ENCODE assay signal across 15 mouse cellular contexts in the genomic region with DNA sequence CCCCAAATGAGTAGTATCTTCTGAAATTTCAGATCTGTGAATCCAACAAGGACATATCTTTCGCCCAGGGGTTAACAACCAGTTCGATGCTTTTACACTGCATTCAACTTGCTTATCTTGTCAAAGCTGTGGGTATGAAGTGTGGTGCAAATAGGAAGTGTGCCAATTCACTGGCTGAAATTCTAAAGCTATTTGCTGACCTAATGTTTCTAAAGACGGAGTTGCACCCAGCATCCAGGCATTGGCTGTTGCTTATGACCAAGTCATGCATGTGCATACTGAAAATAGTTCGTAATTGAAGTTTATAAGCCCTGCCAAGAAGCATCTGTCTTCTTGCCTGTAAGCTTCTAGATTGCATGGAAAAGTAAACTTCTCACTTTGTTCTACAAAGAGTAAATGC. TPM values are rescaled to one million over a fixed set of nuclear protein-coding genes. Genes with fewer than 3 reads are reported as not detected.
A peak's percentile ranks its signal among the peaks of the same experiment; 100 is the strongest.
DNase-seq lines count a peak whose midpoint lies in the region; ATAC-seq and TF ChIP-seq lines count a peak whose summit lies in the region.
"Had no signal": no experiment of that assay in that cellular context is flagged by ENCODE, and none has a peak within 500 bp of the region (broad histone marks: within the 10 kb centered on the region; RNA-seq: fewer than 3 reads in every experiment).

No protein-coding gene starts in this region.

- no peak overlapping the region for H3K4me3 ChIP-seq in heart, embryonic 14.5 days (ENCODE audit: control insufficient read depth in 1 of 2, insufficient read depth in 1 of 2, low read depth in 1 of 2, low read length in 2 of 2)
- no peak overlapping the region for H3K4me3 ChIP-seq in MEL (ENCODE audit: control insufficient read depth in 1 of 2, insufficient read depth in 1 of 2, low read depth in 2 of 2, low read length in 2 of 2)
- H3K4me3 ChIP-seq: layer of hippocampus, adult 2 months; liver, embryonic 15.5 days had no signal

- H3K9ac ChIP-seq in heart, embryonic 14.5 days (ENCODE audit: low read length), result no peak overlapping the region
- no peak overlapping the region for H3K9ac ChIP-seq in MEL (ENCODE audit: control insufficient read depth, low read depth, low read length, poor library complexity, severe bottlenecking)
- H3K9ac ChIP-seq: liver, embryonic 15.5 days had no signal

- no peak for DNase-seq in heart, postnatal 36 days
- peak; percentile 66 for DNase-seq in MEL (ENCODE audit: low read depth, low spot score)
- DNase-seq in brain, embryonic 14.5 days (ENCODE audit: low read depth), result peak; percentile 37
- peak; percentile 10 for DNase-seq in lung, postnatal 25 days (ENCODE audit: low spot score)
- no peak for DNase-seq in frontal cortex, postnatal 25 days (ENCODE audit: low spot score in 2 of 2)
- no peak for DNase-seq in adrenal gland, adult (ENCODE audit: inconsistent age in 2 of 2, low spot score in 1 of 2)
- no peak for DNase-seq in right cerebral cortex, postnatal 14 days
- DNase-seq: adrenal gland, postnatal 36 days; cerebellum, adult 18-20 months; gastrocnemius, postnatal 36 days; kidney, adult 8-10 months had no signal

- peaks cover 4% of the 10 kb centered on the region; the same call in 1 of the 2 replicates for H3K79me2 ChIP-seq in MEL (ENCODE audit: control insufficient read depth, insufficient read depth, low read length, poor library complexity)

- peak overlapping the region; percentile 26 for H3K4me2 ChIP-seq in heart, embryonic 14.5 days (ENCODE audit: low read length)
- H3K4me2 ChIP-seq: liver, embryonic 15.5 days had no signal

- no peak for TF ChIP-seq RAD21 in MEL (IDR thresholded peaks at IDR 0.05; ENCODE audit: low read depth, low read length)

- TF ChIP-seq POLR2A in MEL (IDR thresholded peaks at IDR 0.05; ENCODE audit: control insufficient read depth in 1 of 2, insufficient read depth in 1 of 2, low read depth in 1 of 2, low read length in 2 of 2, poor library complexity in 1 of 2), result no peak
- TF ChIP-seq POLR2A in brain, embryonic 14.5 days (IDR thresholded peaks at IDR 0.05; ENCODE audit: borderline replicate concordance, extremely low read depth, insufficient read depth, insufficient read length, poor library complexity, severe bottlenecking), result no peak

- intact Hi-C loops in heart, postnatal 36 days (cut with DNase I), result no loop called here

- peak; percentile 19 to 48; a peak in 2 of 4 replicates for TF ChIP-seq EP300 in MEL (IDR thresholded peaks at IDR 0.05; ENCODE audit: low read depth in 1 of 2, low read length in 2 of 2)

- H3K36me3 ChIP-seq in heart, embryonic 14.5 days (ENCODE audit: control insufficient read depth, insufficient read depth, low read length), result no peaks in the 10 kb centered on the region
- H3K36me3 ChIP-seq in MEL (ENCODE audit: control insufficient read depth in 1 of 2, insufficient read depth in 2 of 2, low read length in 2 of 2), result peaks cover 0 to 45% of the 10 kb centered on the region in 2 experiments; a peak in 2 of 4 replicates
- H3K36me3 ChIP-seq: liver, embryonic 15.5 days had no signal

- no peak for TF ChIP-seq CTCF in MEL (IDR thresholded peaks at IDR 0.05 in 2 of 3, conservative IDR thresholded peaks at IDR 0.05 in 1 of 3; ENCODE audit: control insufficient read depth in 1 of 3, insufficient read depth in 1 of 3, low read depth in 2 of 3, low read length in 3 of 3, poor library complexity in 1 of 3, severe bottlenecking in 1 of 3)
- no peak for TF ChIP-seq CTCF in brain, embryonic 14.5 days (IDR thresholded peaks at IDR 0.05; ENCODE audit: borderline replicate concordance, extremely low read depth, insufficient read depth, insufficient read length)

- H3K9me3 ChIP-seq in heart, embryonic 14.5 days (ENCODE audit: control insufficient read depth, low read length), result no peaks in the 10 kb centered on the region
- no peaks in the 10 kb centered on the region for H3K9me3 ChIP-seq in MEL (replicated peaks; ENCODE audit: insufficient read depth, low read length)
- H3K9me3 ChIP-seq: liver, embryonic 15.5 days had no signal

- no peak for ATAC-seq in heart, embryonic 14.5 days (ENCODE audit: insufficient number of reproducible peaks, insufficient read depth, low FRiP score, low read depth)
- ATAC-seq: hindbrain, embryonic 16.5 days had no signal

- H3K27me3 ChIP-seq in heart, embryonic 14.5 days (ENCODE audit: control insufficient read depth, insufficient read depth, low read length), result no peaks in the 10 kb centered on the region
- no peaks in the 10 kb centered on the region for H3K27me3 ChIP-seq in MEL (ENCODE audit: control insufficient read depth in 1 of 2, insufficient read depth in 2 of 2, low read length in 2 of 2)
- H3K27me3 ChIP-seq: liver, embryonic 15.5 days had no signal

- H3K27ac ChIP-seq in heart, embryonic 14.5 days (replicated peaks in 1 of 2; ENCODE audit: control insufficient read depth in 1 of 2, insufficient read depth in 1 of 2, low read depth in 2 of 2, low read length in 2 of 2), result no peak overlapping the region
- peak overlapping the region; percentile 22; the same call in 1 of the 2 replicates for H3K27ac ChIP-seq in MEL (ENCODE audit: control insufficient read depth, low read depth, low read length)
- H3K27ac ChIP-seq: layer of hippocampus, adult 2 months; liver, embryonic 15.5 days had no signal

- WGBS in heart, embryonic 14.5 days, result 23% methylated on average over 4 of the region's 4 CpGs

- H3K4me1 ChIP-seq in heart, embryonic 14.5 days (ENCODE audit: control insufficient read depth in 2 of 2, insufficient read depth in 2 of 2, low read length in 2 of 2), result peaks cover 2 to 4% of the 10 kb centered on the region in 2 experiments; a peak in 3 of 4 replicates
- H3K4me1 ChIP-seq in MEL (ENCODE audit: control insufficient read depth in 1 of 2, insufficient read depth in 2 of 2, low read length in 2 of 2), result peaks cover 24 to 28% of the 10 kb centered on the region in 2 experiments

TF ChIP-seq in MEL, 35 proteins besides CTCF, POLR2A, EP300 and RAD21:
- TF ChIP-seq CHD1 (IDR thresholded peaks at IDR 0.05; ENCODE audit: low read depth, low read length) (no peak), ZC3H11A (IDR thresholded peaks at IDR 0.05; ENCODE audit: low read depth, low read length) (no peak), ZKSCAN1 (IDR thresholded peaks at IDR 0.05; ENCODE audit: low read depth, low read length) (no peak), SMC3 (IDR thresholded peaks at IDR 0.05; ENCODE audit: low read depth, low read length) (no peak), MAZ (IDR thresholded peaks at IDR 0.05; ENCODE audit: low read depth, low read length) (no peak), MAX (IDR thresholded peaks at IDR 0.05; ENCODE audit: low read length) (no peak), POLR2AphosphoS2 (IDR thresholded peaks at IDR 0.05; ENCODE audit: low read length) (no peak), MYC (IDR thresholded peaks at IDR 0.05; ENCODE audit: low read depth, low read length) (0 out of 2 replicates have a peak, but pooled peaks have one; percentile 28), RCOR1 (IDR thresholded peaks at IDR 0.05; ENCODE audit: low read depth, low read length) (peak; percentile 66; the same call in 1 of the 2 replicates), SIN3A (IDR thresholded peaks at IDR 0.05; ENCODE audit: low read length) (peak; percentile 39; the same call in 1 of the 2 replicates), KAT2A (conservative IDR thresholded peaks at IDR 0.05; ENCODE audit: low read depth, low read length) (no peak), POLR2AphosphoS5 (IDR thresholded peaks at IDR 0.05; ENCODE audit: borderline replicate concordance, low read depth, low read length) (no peak), ETS1 (IDR thresholded peaks at IDR 0.05; ENCODE audit: low read depth, low read length) (peak; percentile 74), TBP (IDR thresholded peaks at IDR 0.05; ENCODE audit: low read depth, low read length) (no peak), GATA1 (IDR thresholded peaks at IDR 0.05; ENCODE audit: low read depth, low read length) (peak; percentile 68), USF1 (IDR thresholded peaks at IDR 0.05; ENCODE audit: low read depth, low read length) (no peak), TAL1 (IDR thresholded peaks at IDR 0.05; ENCODE audit: low read length) (0 out of 2 replicates have a peak, but pooled peaks have one; percentile 10), MAFK (IDR thresholded peaks at IDR 0.05; ENCODE audit: borderline replicate concordance, low read depth, low read length) (no peak)

RNA-seq across cellular contexts. Expression of a gene that starts 5.6 kb away (rescaled TPM):
- 4.2 and 4.8 TPM in 2 replicates for polyA plus RNA-seq in heart, embryonic 14.5 days (2014; fragmentation: Nextera tagmentation; extraction: Ambion mirVana)
- 1 to 10 TPM; 2.5 to 3.6 TPM for total RNA-seq in heart, postnatal 36 days (2021)
- 6.4 and 8.6 TPM in 2 replicates for total RNA-seq in MEL (2012; rRNA removed)
- polyA plus RNA-seq in MEL (2012; ENCODE audit: insufficient read depth in 1 of 2, insufficient read length in 2 of 2, low read depth in 1 of 2, low replicate concordance in 2 of 2, missing spikeins in 1 of 2), result 10 to 100 TPM in 1 of 2 experiments, not detected in 1; 14.4 TPM
- 1.0 and 1.4 TPM in 2 replicates for polyA plus RNA-seq in brain, embryonic 14.5 days (2012; rRNA removed)

Comparison
In these comparisons a context has a peak if more than half of its experiments do, and no peak if none do; other contexts are left out.
1. DNase-seq: peak in MEL (single experiment), brain, embryonic 14.5 days (single experiment) and lung, postnatal 25 days (single experiment); none in heart, postnatal 36 days (0 of 2), frontal cortex, postnatal 25 days (0 of 2), adrenal gland, adult (0 of 2) and right cerebral cortex, postnatal 14 days (single experiment).